Mouse (Mus musculus): Measurements from ENCODE around the gene Gm20388.

The Gm20388 gene

GRCm38 (mm10) chr8:122395291-122395690 is 2484.7 kb downstream of the Gm20388 start:
- no peak for DNase-seq

DNA sequence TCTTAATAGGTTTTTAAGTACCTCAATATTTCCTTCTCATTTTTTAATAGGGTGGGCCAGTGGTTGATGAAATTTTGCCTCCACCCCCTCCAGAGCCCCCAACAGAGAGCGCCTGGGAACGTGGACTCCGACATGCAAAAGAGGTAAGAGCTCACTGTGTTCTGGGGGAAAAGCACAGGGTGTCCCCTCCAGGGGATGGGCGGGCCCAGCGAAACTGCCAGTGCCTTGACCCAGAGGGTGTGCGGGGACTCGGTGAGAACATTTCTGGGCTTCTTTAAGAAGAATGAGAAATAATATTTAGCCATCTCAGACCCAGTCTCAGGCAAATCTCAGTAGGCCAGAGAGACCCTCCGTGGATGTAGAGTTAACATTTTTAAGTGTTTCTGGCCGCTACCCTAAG is 2487.5 kb downstream of the Gm20388 start:
- no peak for DNase-seq

GRCm38 (mm10) chr8:122405146-122405805 is 2494.6 kb downstream of the Gm20388 start:
- DNase-seq = no peak

DNA sequence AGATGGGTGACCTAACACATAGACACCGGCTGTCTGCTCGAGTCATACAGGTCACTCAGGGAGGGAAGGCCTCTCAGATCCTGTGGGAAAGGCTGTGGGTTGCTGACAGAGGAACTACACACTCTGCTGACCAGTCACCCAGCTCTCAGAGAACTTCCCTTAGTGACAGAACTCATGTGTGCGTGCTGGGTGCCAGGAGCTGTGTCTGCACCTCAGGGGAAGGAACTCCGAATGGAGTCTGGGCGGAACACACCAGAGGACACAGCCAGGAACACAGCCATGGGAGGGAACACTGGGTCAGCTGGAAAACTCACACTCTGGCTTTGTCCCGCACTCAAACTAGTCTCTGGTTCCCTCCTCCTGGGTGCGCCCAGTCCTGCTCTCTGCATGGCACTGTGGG is 2497.0 kb downstream of the Gm20388 start:
- no peak for DNase-seq

GRCm38 (mm10) chr8:122414311-122414710 is 2503.7 kb downstream of the Gm20388 start:
- DNase-seq = no peak

DNA sequence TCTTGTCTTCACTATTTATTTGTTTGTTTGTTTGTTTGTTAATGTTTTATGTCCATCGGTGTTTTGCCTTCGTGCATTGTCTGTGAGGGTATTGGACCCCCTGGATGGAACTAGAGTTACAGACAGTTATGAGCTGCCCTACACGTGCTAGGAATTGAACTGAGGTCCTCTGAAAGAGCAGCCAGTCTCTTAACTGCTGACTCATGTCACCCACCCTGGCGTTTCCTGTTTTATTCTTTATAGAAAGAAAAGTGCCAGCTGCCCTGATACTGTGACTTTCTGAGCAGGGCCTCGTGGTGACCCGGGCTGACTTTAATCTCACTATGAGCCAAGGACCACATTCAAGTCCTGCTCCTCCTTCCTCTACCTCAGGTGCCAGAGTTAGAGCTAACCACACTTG is 2504.9 kb downstream of the Gm20388 start:
- DNase-seq = no peak

DNA sequence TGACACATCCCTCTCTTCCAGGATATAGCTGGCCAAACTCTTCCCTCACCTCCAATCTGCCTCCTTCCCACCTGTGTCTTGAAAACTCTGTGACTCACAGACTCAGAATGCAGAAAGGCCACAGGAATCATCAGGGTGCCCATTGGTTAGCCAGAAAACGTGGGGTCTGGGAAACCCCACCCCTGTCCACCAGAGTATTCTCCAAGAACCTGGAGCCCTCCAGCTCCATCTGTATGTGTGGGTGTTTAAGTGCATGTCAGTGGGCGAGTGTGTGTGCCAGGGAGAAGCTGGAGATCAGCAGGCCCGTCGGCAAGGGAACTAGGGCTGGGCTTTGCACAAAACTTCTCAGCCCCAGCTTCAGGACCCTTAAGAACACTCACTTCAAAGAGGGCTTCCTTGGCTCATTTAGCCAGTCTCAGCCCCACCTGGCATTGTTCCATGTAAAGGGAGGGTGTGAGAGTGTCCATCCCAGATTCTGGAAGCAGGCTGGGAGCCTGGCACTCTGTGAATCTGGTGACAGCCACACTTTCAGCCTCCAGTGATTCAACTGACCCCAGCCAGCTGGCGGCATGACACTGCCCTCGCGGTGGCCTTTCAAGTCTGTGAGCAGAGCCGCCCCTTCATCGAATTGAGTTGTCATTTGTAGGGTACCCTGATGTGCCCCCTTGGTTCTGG is 2509.4 kb downstream of the Gm20388 start:
- DNase-seq = no peak

DNA sequence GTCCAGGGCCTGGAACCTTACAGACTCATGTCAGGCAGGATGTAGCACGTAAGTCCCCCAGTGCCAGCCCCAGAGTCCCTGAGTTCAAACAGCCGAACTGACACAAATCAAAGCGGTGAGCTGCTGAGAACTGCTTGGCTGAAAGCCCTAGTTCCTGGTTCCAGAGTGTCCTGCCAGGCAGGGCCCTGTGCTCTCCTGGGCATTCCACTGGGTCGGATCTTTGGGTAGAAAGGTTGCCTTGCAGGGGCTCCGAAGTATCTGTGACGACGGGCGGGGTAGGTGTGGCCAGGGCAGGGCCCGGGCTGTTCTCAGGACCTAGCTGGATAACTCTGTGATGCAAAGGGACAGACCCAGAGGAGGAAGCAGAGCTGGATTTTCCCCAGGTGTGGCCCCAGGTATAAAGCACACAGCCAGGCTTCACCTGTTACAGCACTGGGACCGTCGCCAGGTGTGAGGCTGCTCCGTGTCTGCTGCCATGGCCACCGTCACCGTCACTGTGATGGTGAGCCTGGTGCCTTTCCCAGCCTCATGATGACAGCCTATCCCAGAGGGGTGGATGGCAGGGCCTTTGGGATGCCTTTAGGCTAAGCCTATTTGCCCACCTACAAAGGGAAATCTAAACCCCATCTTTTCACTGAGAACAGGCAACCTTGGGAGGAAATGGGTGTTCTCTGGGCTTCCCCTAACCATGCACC is 2510.9 kb downstream of the Gm20388 start, which contains the start of gene Il17c:
Gene Il17c, plus strand, starts transcription at position 645 of the 695 bp plus-strand sequence.
- DNase-seq = no peak

DNA sequence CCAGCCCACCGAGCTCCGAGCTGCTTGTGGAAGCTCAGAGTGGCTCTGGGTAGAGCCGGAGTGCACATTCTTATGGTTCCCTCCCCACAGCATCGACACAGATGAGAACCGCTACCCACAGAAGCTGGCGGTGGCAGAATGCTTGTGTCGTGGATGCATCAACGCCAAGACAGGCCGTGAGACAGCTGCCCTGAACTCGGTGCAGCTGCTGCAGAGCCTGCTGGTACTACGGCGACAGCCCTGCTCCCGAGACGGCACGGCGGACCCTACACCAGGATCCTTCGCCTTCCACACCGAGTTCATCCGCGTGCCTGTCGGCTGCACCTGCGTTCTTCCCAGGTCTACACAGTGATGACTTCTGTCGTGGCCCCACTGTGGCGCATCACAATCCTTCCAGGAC is 2512.6 kb downstream of the Gm20388 start:
- DNase-seq = no peak

DNA sequence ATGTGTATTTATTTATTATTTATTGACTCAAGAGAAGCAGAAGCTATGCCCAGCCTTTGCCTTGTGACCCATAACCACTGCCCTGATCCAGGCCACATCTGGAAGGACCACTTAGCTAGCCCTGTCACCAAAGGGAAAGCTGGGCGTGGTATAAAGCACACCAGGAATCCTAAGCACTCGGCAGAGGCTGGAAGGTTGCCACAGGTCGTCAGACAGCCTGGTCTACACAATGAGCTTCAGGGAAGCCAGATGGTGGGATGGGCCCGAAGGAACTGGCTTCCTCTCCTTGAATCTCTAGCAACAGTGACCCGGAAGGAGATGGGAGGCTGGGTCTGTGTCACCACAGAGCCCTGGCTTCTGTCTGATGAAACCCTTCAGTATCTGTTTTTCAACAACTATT is 2513.0 kb downstream of the Gm20388 start:
- no peak for DNase-seq

- no peak for DNase-seq
Measured at GRCm38 (mm10) chr8:122426145-122426544, 2515.5 kb downstream of the Gm20388 start.

- DNase-seq = no peak
Measured at GRCm38 (mm10) chr8:122427607-122428006, 2517.0 kb downstream of the Gm20388 start.

GRCm38 (mm10) chr8:122428163-122428562 is 2517.5 kb downstream of the Gm20388 start:
- no peak for DNase-seq

DNA sequence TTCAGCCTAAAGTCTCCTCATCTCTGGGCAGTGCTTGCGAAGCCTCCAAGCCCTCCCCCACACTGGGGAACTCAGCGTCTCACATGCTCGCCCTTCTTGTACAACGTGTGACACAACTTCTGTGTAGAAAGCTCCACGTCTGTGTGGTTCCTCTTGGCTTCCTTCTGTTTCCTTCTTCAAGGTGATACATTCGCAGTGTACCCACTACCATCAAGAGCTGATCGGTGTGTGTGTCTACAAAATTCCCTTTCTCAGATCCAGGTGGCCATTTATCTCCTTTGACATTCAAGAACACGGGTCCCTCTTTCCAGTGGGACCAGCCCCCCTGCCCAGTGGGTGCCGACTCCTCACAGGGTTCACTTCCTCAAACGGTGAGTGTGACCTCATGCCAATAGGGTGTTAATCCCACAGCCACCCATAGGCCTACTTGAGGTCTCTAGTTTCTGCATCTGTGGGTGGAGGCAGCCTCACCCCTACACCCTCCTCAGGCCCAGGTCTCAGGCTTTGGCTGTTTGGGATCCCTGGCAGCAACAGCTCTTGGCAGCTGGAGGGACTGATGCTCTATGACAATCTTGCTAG is 2519.5 kb downstream of the Gm20388 start:
- no peak for DNase-seq

DNA sequence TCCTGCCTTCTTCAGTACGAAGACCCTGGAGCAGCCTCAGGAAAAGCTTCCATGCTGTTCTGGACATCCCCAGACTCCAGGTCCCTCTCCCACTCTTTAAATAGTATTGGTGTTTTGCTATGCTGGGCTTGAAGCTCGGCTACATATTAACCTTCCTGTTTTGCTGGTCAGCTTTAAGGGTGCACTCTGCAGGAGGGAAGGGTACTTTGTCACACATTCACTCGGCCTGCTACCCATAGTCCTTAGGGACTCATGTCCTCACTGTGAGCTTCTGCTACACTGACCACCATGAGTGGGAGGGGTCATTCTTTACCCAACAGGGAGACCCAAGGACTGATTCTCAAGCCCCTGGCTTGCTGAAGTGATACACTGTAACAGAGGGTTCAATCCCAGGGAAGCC is 2520.0 kb downstream of the Gm20388 start:
- no peak for DNase-seq

GRCm38 (mm10) chr8:122431694-122432442 is 2521.2 kb downstream of the Gm20388 start:
- DNase-seq = peak; percentile 11

GRCm38 (mm10) chr8:122432443-122433268 is 2522.0 kb downstream of the Gm20388 start, which contains the start of gene Cyba:
Gene Cyba (minus strand): TSS chr8:122432930.
- peak; percentile 79 for DNase-seq

DNA sequence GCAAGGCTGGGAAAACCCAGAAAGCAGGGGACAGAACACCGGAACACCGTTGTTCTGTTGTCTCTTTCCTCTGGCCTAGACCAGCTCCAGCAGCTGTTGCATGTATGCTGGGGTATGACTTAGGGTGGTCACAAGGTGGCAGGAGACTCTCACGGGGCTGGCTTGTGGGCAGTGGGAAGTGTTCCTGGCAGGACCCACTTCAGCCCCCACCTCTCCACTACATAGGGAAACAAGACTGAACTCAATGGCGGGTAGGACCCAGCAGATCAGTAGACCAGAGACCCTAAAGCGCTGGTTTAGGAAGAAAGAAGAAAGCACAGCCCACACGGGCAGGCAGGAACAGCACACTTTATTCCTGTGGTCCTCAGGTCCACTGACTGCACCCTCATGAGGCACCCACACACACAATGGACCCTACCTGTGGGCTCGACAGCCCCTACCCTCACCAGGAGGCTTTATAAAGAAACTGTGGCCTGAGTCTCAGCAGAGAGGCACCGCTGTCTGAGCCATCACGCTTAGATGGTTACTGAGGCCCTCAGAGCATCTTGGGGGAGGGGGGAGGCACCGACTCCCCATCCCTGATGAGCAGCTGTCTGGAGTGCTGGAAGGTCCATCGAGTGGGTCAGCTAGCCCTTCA is 2522.7 kb downstream of the Gm20388 start:
- peak; percentile 14 for DNase-seq

DNA sequence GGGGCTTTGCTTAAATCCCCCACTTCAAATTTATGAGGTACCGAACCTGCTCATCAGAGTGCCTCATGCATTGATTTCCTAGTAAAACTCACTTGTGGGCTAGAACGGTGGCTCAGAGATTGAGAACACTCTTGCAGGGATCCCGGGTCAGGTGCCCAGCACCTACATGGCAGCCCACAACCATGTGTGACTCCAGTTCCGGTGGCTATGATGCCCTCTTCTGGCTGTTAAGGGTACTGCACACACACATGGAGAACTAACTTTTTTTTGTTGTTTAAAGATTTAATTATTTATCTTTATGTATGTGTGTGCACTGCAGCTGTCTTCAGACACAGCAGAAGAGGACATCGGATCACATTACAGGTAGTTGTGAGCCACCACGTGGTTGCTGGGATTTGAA is 2524.7 kb downstream of the Gm20388 start:
- no peak for DNase-seq

DNA sequence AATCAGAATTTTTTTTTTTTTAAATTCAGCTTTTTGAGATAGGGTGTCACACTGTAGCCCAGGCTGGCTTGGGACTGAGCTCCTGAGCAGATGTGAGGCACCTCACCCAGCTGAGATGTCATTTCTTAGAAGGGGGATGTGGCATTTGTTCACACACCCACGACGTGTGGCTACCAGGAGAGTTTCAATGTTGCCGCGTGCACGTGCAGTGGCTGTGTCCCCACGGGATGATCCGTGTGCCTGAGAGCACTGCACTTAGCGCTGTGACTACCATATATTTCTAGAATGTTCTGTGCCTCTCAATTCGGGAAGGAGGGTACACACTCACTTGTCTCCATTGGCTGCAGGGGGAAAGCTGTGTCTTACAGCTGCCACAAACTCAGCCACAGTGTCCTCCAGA is 2525.5 kb downstream of the Gm20388 start:
- DNase-seq = no peak

GRCm38 (mm10) chr8:122436586-122437125 is 2526.0 kb downstream of the Gm20388 start:
- DNase-seq = no peak
